Mouse (Mus musculus) liver, embryonic 12.5 days (tissue): ENCODE data around the gene Spata5. TPM values are rescaled to one million over a fixed set of nuclear protein-coding genes. Genes with fewer than 3 reads are reported as not detected.

Experiments
- ATAC-seq: fragments of 200-750 bp; cut with Nextera tagmentation; 2 replicates; pipeline ENCODE4 v1.8.0; 2017; ENCODE audit warnings: moderate number of reproducible peaks, mild to moderate bottlenecking, moderate library complexity
- H3K27ac ChIP-seq: fragments of 300-500 bp; sonication (generic); 2 replicates; pipeline ENCODE4 v1.5.1; 2016; ENCODE audit warnings: mild to moderate bottlenecking
- H3K27me3 ChIP-seq: fragments of 300-500 bp; sonication (generic); replicated peaks from 2 replicates; pipeline ENCODE4 v1.6.1; 2016; ENCODE audit warnings: mild to moderate bottlenecking, moderate library complexity
- H3K36me3 ChIP-seq: fragments of 300-500 bp; sonication (generic); 2 replicates; pipeline ENCODE4 v1.6.1; 2016; ENCODE audit warnings: mild to moderate bottlenecking, moderate library complexity
- H3K4me1 ChIP-seq: fragments of 300-500 bp; sonication (generic); 2 replicates; pipeline ENCODE4 v1.6.1; 2016
- H3K4me2 ChIP-seq: fragments of 300-500 bp; sonication (generic); 2 replicates; pipeline ENCODE4 v1.6.1; 2016; ENCODE audit warnings: mild to moderate bottlenecking, moderate library complexity
- H3K4me3 ChIP-seq: fragments of 300-500 bp; sonication (generic); 2 replicates; pipeline ENCODE4 v1.5.1; 2016; ENCODE audit warnings: mild to moderate bottlenecking, moderate library complexity
- H3K9ac ChIP-seq: fragments of 300-500 bp; sonication (generic); 2 replicates; pipeline ENCODE4 v1.6.1; 2016; ENCODE audit warnings: mild to moderate bottlenecking, moderate library complexity
- H3K9me3 ChIP-seq: fragments of 300-500 bp; sonication (generic); replicated peaks from 2 replicates; pipeline ENCODE4 v1.6.1; 2016; ENCODE audit warnings: mild to moderate bottlenecking, moderate library complexity
- WGBS: fragments of 180-500 bp; shearing (Covaris S2); methylation state at CpG from one replicate; pipeline ENCODE4 v1.1.7; 2016; ENCODE audit not compliant: insufficient replicate concordance; 5-methylcytosine and 5-hydroxymethylcytosine counted together
- polyA plus RNA-seq: library from polyadenylated mRNA; unstranded; fragments of >200 nt; fragmentation: Nextera tagmentation; extraction: Ambion mirVana; gene quantifications from 2 replicates; pipeline ENCODE4 v1.2.1, GENCODE M21; 2016

Gene Spata5
- polyA plus RNA-seq, 1 experiment from 2014 or later = 38.8 TPM

DNA sequence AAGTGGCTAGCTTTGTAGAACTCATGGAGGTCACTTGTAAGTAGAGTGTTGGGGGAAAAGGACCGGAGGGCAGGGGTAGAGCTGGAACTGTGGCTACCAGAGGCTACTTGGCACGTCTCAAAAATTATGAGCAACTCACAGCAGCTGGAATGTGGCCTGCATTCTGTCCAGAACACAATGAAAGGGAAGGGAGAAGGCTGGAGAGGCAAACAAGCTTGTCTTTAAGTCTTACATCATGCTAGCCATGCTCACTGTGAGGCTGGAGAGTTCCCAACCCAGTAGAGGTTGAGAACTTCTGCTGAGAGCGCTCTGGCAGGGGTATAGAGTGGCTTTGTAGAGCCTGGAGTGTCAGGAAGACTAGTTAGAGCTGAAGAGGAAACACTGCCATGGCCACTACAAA lies 22.1 kb upstream of the Spata5 start:
- Histone ChIP-seq H3K4me2 (no peak overlapping the region), H3K4me3 (no peak overlapping the region), H3K36me3 (no peaks in the 10 kb centered on the region), H3K9ac (no peak overlapping the region), H3K4me1 (no peaks in the 10 kb centered on the region), H3K27ac (no peak overlapping the region), H3K27me3 (no peaks in the 10 kb centered on the region), H3K9me3 (no peaks in the 10 kb centered on the region)
- 59% methylated on average over 3 of the region's 3 CpGs for WGBS
- ATAC-seq = no peak

- Histone ChIP-seq H3K4me1 (no peaks in the 10 kb centered on the region), H3K9ac (no peak overlapping the region), H3K4me3 (no peak overlapping the region), H3K27ac (no peak overlapping the region), H3K9me3 (no peaks in the 10 kb centered on the region), H3K27me3 (no peaks in the 10 kb centered on the region), H3K4me2 (no peak overlapping the region), H3K36me3 (no peaks in the 10 kb centered on the region)
- no peak for ATAC-seq
- WGBS = 64% methylated on average over 7 of the region's 7 CpGs
Observed at GRCm38 (mm10) chr3:37398661-37399395, 20.9 kb upstream of the Spata5 start.

GRCm38 (mm10) chr3:37401729-37402610 lies 17.7 kb upstream of the Spata5 start:
- Histone ChIP-seq H3K36me3 (no peaks in the 10 kb centered on the region; the same call in 1 of the 2 replicates), H3K4me1 (no peaks in the 10 kb centered on the region), H3K4me3 (no peak overlapping the region), H3K27ac (no peak overlapping the region), H3K9ac (no peak overlapping the region), H3K9me3 (no peaks in the 10 kb centered on the region), H3K4me2 (no peak overlapping the region), H3K27me3 (no peaks in the 10 kb centered on the region)
- WGBS = 69% methylated on average over 11 of the region's 11 CpGs
- ATAC-seq = no peak

DNA sequence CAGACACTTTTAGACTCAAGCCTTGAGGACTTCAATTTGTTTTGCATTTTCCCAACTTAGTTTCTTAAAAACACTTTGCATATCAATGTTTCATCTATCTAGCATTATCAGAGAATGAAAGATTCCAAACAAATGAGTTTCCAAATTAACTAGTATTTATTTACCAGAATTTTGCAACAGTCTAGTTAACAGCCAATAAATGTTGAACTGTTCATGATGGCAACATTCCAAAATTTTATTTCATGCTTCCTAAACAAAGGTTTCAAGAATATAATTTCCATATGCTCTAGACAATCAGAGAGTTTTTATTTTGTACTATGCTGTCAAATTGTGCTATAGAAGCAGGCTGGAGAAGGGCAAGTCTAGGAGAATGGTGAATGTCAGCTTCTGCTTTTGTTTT lies 12.1 kb upstream of the Spata5 start:
- no peaks in the 10 kb centered on the region for H3K27me3 ChIP-seq
- no peak overlapping the region for H3K4me3 ChIP-seq
- H3K36me3 ChIP-seq = no peaks in the 10 kb centered on the region; the same call in 1 of the 2 replicates
- H3K27ac ChIP-seq = no peak overlapping the region
- no peak for ATAC-seq
- no peak overlapping the region for H3K9ac ChIP-seq
- no peaks in the 10 kb centered on the region for H3K4me1 ChIP-seq
- no peaks in the 10 kb centered on the region for H3K9me3 ChIP-seq
- H3K4me2 ChIP-seq = no peak overlapping the region

DNA sequence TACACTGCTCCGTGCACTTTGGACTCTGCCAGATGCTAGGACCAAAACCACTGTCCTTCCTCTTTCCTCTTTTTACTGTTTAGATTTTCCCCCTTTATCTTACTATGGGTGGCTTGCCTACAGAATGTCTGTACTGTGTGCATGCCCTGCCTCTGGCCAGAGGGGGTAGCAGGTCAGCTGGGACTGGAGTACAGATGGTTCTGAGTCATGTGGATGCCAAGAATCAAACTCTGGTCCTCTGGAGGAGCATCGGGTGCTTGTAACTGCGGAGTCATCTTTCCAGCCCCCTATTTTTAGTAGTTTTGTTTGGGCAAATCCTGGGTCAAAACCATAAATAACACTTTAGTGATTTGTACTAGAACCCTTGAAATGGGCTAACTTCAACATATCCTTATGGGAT lies 6.2 kb upstream of the Spata5 start:
- Histone ChIP-seq H3K9ac (no peak overlapping the region), H3K36me3 (peaks cover 3% of the 10 kb centered on the region; the same call in 1 of the 2 replicates), H3K4me3 (no peak overlapping the region), H3K27ac (no peak overlapping the region), H3K4me2 (no peak overlapping the region), H3K4me1 (peaks cover 10% of the 10 kb centered on the region), H3K9me3 (no peaks in the 10 kb centered on the region), H3K27me3 (no peaks in the 10 kb centered on the region)
- WGBS = 77% methylated on average over 3 of the region's 3 CpGs
- ATAC-seq = no peak

GRCm38 (mm10) chr3:37414413-37414960 lies 5.2 kb upstream of the Spata5 start:
- WGBS = 46% methylated on average over 14 of the region's 14 CpGs
- Histone ChIP-seq H3K4me2 (no peak overlapping the region), H3K27ac (no peak overlapping the region), H3K4me1 (peaks cover 16% of the 10 kb centered on the region), H3K27me3 (no peaks in the 10 kb centered on the region), H3K36me3 (peaks cover 3% of the 10 kb centered on the region; the same call in 1 of the 2 replicates), H3K4me3 (no peak overlapping the region), H3K9ac (no peak overlapping the region), H3K9me3 (no peaks in the 10 kb centered on the region)
- ATAC-seq = no peak

GRCm38 (mm10) chr3:37418341-37418740 lies 1.4 kb upstream of the Spata5 start:
- no peak for ATAC-seq
- 63% methylated on average over 5 of the region's 5 CpGs for WGBS

GRCm38 (mm10) chr3:37418961-37419457 lies 687 bp upstream of the Spata5 start:
- H3K36me3 ChIP-seq = peaks cover 5% of the 10 kb centered on the region; the same call in 1 of the 2 replicates
- no peaks in the 10 kb centered on the region for H3K27me3 ChIP-seq
- 0% methylated on average over 30 of the region's 30 CpGs for whole genome bisulfite sequencing
- H3K9me3 ChIP-seq = no peaks in the 10 kb centered on the region
- peak overlapping the region; percentile 99 for H3K4me3 ChIP-seq
- H3K4me1 ChIP-seq = peaks cover 29% of the 10 kb centered on the region
- peak overlapping the region; percentile 81 for H3K4me2 ChIP-seq
- H3K27ac ChIP-seq = peak overlapping the region; percentile 89
- peak; percentile 52 for ATAC-seq
- peak overlapping the region; percentile 85 for H3K9ac ChIP-seq

More at GRCm38 (mm10) chr3:37418341-37418740, 1.4 kb upstream of the Spata5 start:
- Histone ChIP-seq H3K27me3 (no peaks in the 10 kb centered on the region), H3K4me2 (peak overlapping the region; percentile 81), H3K9me3 (no peaks in the 10 kb centered on the region), H3K9ac (peak overlapping the region; percentile 85; the same call in 1 of the 2 replicates), H3K4me1 (peaks cover 29% of the 10 kb centered on the region), H3K27ac (no peak overlapping the region), H3K4me3 (peak overlapping the region; percentile 99), H3K36me3 (peaks cover 3% of the 10 kb centered on the region; the same call in 1 of the 2 replicates)

DNA sequence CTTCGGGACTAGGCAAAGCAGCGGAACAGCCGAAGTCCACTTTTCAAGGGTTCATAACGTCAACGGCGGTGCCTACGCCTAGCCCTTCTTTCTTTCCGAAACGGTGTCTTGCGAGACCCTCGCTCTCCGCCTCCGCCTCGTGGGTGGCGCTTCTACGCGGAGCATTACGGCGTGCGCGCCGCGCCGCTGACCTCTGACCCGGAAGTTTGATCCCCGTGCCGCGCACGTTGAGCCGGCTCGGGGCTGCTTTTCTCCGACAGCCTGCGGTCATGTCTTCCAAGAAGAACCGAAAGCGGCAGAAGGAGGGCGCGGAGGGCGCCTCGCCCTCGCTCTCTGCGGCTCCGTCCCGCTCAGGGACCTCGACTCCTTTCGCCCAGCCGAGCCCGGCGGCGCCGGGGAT lies 376 bp downstream of the Spata5 start, which contains the start of gene Nudt6:
Gene Nudt6, minus strand, starts transcription at position 140 of the 400 bp plus-strand sequence.
- peak within 1 kb of the TSS; percentile 86 for H3K9ac ChIP-seq
- H3K4me3 ChIP-seq = peak within 1 kb of the TSS; percentile 99
- peak; percentile 78 for ATAC-seq
- H3K27ac ChIP-seq = peak within 1 kb of the TSS; percentile 95
- peaks cover 29% of the 10 kb centered on the region for H3K4me1 ChIP-seq
- no peaks in the 10 kb centered on the region for H3K27me3 ChIP-seq
- H3K4me2 ChIP-seq = peak within 1 kb of the TSS; percentile 81
- peaks cover 12% of the 10 kb centered on the region for H3K36me3 ChIP-seq
- no peaks in the 10 kb centered on the region for H3K9me3 ChIP-seq
- under 1% methylated on average over 50 of the region's 50 CpGs for WGBS

DNA sequence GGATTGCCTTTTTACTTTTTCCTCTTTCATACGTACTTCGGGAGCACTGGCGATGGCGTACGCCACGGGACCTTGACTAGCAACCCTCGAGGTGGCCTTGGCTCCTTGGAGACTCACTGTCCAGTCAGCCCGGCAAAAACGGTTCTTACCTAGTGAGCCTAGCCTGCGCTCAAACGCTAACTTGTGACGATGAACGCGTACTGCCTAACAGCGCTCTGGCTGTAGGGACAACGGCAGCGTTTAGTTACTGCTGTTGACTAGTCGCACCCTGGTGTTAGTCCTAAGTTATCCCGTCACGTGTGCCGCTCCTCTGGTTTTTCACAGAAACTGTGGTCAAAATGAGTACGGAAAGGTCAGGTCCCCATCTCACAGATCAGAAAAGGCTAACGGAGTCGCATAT lies 945 bp downstream of the Spata5 start:
- under 1% methylated on average over 24 of the region's 24 CpGs for WGBS
- no peaks in the 10 kb centered on the region for H3K27me3 ChIP-seq
- ATAC-seq = no peak

GRCm38 (mm10) chr3:37421179-37421578 lies 1.5 kb downstream of the Spata5 start:
- peak overlapping the region; percentile 95 for H3K27ac ChIP-seq
- H3K27me3 ChIP-seq = no peaks in the 10 kb centered on the region
- H3K9me3 ChIP-seq = no peaks in the 10 kb centered on the region
- peak overlapping the region; percentile 81 for H3K4me2 ChIP-seq
- peaks cover 20% of the 10 kb centered on the region for H3K36me3 ChIP-seq
- peaks cover 29% of the 10 kb centered on the region for H3K4me1 ChIP-seq
- peak overlapping the region; percentile 99 for H3K4me3 ChIP-seq
- WGBS = 5% methylated on average over 3 of the region's 3 CpGs
- no peak for ATAC-seq
- H3K9ac ChIP-seq = peak overlapping the region; percentile 86

More for the DNA sequence above, 945 bp downstream of the Spata5 start:
- Histone ChIP-seq H3K36me3 (peaks cover 17% of the 10 kb centered on the region), H3K9me3 (no peaks in the 10 kb centered on the region), H3K9ac (peak overlapping the region; percentile 86), H3K4me1 (peaks cover 29% of the 10 kb centered on the region), H3K4me2 (peak overlapping the region; percentile 81), H3K4me3 (peak overlapping the region; percentile 99), H3K27ac (peak overlapping the region; percentile 95)
